ENCODE assay signal across 15 mouse cellular contexts in genomic region chr16:6889221-6889620, GRCm38 (mm10).
DNase-seq lines count a peak whose midpoint lies in the region; ATAC-seq lines count a peak whose summit lies in the region.
"Had no signal": no experiment of that assay in that cellular context is flagged by ENCODE, and none has a peak within 500 bp of the region (broad histone marks: within the 10 kb centered on the region; RNA-seq: fewer than 3 reads in every experiment).

No protein-coding gene starts in this region.

- no peak overlapping the region for H3K27ac ChIP-seq in heart, embryonic 16.5 days (ENCODE audit: low read length)
- H3K27ac ChIP-seq in midbrain, embryonic 16.5 days (ENCODE audit: low read length): no peak overlapping the region
- H3K27ac ChIP-seq: heart, embryonic 13.5 days; limb, embryonic 12.5 days; neural tube, embryonic 13.5 days had no signal

- intact Hi-C loops in heart, postnatal 36 days (cut with DNase I): no loop called here
- intact Hi-C loops in left cerebral cortex, postnatal 25 days (cut with DNase I): loop anchor here (1.0 kb wide), 1 partner anchor 57 kb away; no protein-coding TSS in a partner anchor

- H3K27me3 ChIP-seq in heart, embryonic 16.5 days (ENCODE audit: control insufficient read depth, insufficient read depth, low read length): no peaks in the 10 kb centered on the region
- H3K27me3 ChIP-seq in midbrain, embryonic 16.5 days (ENCODE audit: control insufficient read depth, insufficient read depth, low read depth, low read length): no peaks in the 10 kb centered on the region
- H3K27me3 ChIP-seq: heart, embryonic 13.5 days; limb, embryonic 12.5 days; neural tube, embryonic 13.5 days had no signal

- H3K4me1 ChIP-seq in heart, embryonic 16.5 days (ENCODE audit: control insufficient read depth, insufficient read depth, low read length): no peaks in the 10 kb centered on the region
- no peaks in the 10 kb centered on the region for H3K4me1 ChIP-seq in midbrain, embryonic 16.5 days (ENCODE audit: control insufficient read depth, insufficient read depth, low read length)
- H3K4me1 ChIP-seq: heart, embryonic 13.5 days had no signal

- H3K9me3 ChIP-seq in heart, embryonic 16.5 days (replicated peaks; ENCODE audit: control insufficient read depth, low read length): no peaks in the 10 kb centered on the region
- H3K9me3 ChIP-seq in midbrain, embryonic 16.5 days (replicated peaks; ENCODE audit: control insufficient read depth, low read length, poor library complexity, severe bottlenecking): no peaks in the 10 kb centered on the region
- H3K9me3 ChIP-seq: heart, embryonic 13.5 days; limb, embryonic 12.5 days; neural tube, embryonic 13.5 days had no signal

- no peak for DNase-seq in heart, postnatal 36 days
- peak; percentile 76 for DNase-seq in 416B (ENCODE audit: low read depth)
- DNase-seq in embryo, embryonic 11 days: peak; percentile 24
- peak; percentile 29 to 89 for DNase-seq in left cerebral cortex, postnatal 25 days (ENCODE audit: low spot score in 2 of 2)
- DNase-seq in T-cell, adult 2 months (ENCODE audit: low spot score): no peak
- DNase-seq in cerebellum, adult 11 months: no peak
- DNase-seq: adrenal gland, postnatal 14 days; cerebellum, adult 2 months; thymus, adult 2 months had no signal

- 36% methylated on average over 4 of the region's 4 CpGs for WGBS in heart, embryonic 16.5 days
- 78% methylated on average over 4 of the region's 4 CpGs for WGBS in midbrain, embryonic 16.5 days

- 0 out of 2 replicates have a peak, but pooled peaks have one; percentile 23 for ATAC-seq in heart, embryonic 16.5 days (replicated peaks; ENCODE audit: extremely low read depth, insufficient read depth, low FRiP score)
- ATAC-seq in midbrain, embryonic 16.5 days: no peak
- ATAC-seq: intestine, embryonic 16.5 days had no signal

- no peak overlapping the region for H3K9ac ChIP-seq in heart, embryonic 16.5 days (ENCODE audit: low read length)
- no peak overlapping the region for H3K9ac ChIP-seq in midbrain, embryonic 16.5 days (ENCODE audit: low read depth, low read length)
- H3K9ac ChIP-seq: heart, embryonic 13.5 days; limb, embryonic 12.5 days; neural tube, embryonic 13.5 days had no signal

- H3K36me3 ChIP-seq in heart, embryonic 16.5 days (ENCODE audit: control insufficient read depth, insufficient read depth): no peaks in the 10 kb centered on the region
- no peaks in the 10 kb centered on the region for H3K36me3 ChIP-seq in midbrain, embryonic 16.5 days (ENCODE audit: control insufficient read depth, insufficient read depth, low read length)
- H3K36me3 ChIP-seq: heart, embryonic 13.5 days; limb, embryonic 12.5 days; neural tube, embryonic 13.5 days had no signal

- no peak overlapping the region for H3K4me2 ChIP-seq in heart, embryonic 16.5 days (ENCODE audit: low read depth, low read length)
- no peak overlapping the region for H3K4me2 ChIP-seq in midbrain, embryonic 16.5 days (ENCODE audit: low read length)
- H3K4me2 ChIP-seq: heart, embryonic 13.5 days; limb, embryonic 12.5 days; neural tube, embryonic 13.5 days had no signal

- no peak overlapping the region for H3K4me3 ChIP-seq in heart, embryonic 16.5 days (ENCODE audit: low read length)
- H3K4me3 ChIP-seq in midbrain, embryonic 16.5 days (ENCODE audit: low read depth, low read length): no peak overlapping the region
- H3K4me3 ChIP-seq: heart, embryonic 13.5 days; limb, embryonic 12.5 days; neural tube, embryonic 13.5 days had no signal

Comparison
In these comparisons a context has a peak if more than half of its experiments do, and no peak if none do; other contexts are left out.
1. DNase-seq: peak in 416B (single experiment), embryo, embryonic 11 days (single experiment) and left cerebral cortex, postnatal 25 days (2 of 2); none in heart, postnatal 36 days (0 of 2), T-cell, adult 2 months (single experiment) and cerebellum, adult 11 months (single experiment).